In genomic region chr16:38347588-38347987, GRCm38 (mm10) we compare ENCODE assay signal across 9 mouse cellular contexts. TPM values are rescaled to one million over a fixed set of nuclear protein-coding genes. Genes with fewer than 3 reads are reported as not detected.
DNase-seq lines count a peak whose midpoint lies in the region; ATAC-seq and TF ChIP-seq lines count a peak whose summit lies in the region.
"Had no signal": no experiment of that assay in that cellular context is flagged by ENCODE, and none has a peak within 500 bp of the region (broad histone marks: within the 10 kb centered on the region; RNA-seq: fewer than 3 reads in every experiment).

No protein-coding gene starts in this region.

- no peak for TF ChIP-seq POLR2A in spleen, adult 2 months (IDR thresholded peaks at IDR 0.05; ENCODE audit: low read depth, low read length)

- TF ChIP-seq EP300 in stomach, postnatal 0 days (optimal IDR thresholded peaks at IDR 0.05) = no peak

- H3K27ac ChIP-seq in spleen, adult 2 months (ENCODE audit: insufficient read depth, low read length) = no peak overlapping the region
- no peak overlapping the region for H3K27ac ChIP-seq in forebrain, embryonic 13.5 days
- H3K27ac ChIP-seq in limb, embryonic 15.5 days = no peak overlapping the region
- H3K27ac ChIP-seq in stomach, postnatal 0 days (replicated peaks) = no peak overlapping the region

- no peak for TF ChIP-seq CTCF in spleen, adult 2 months (IDR thresholded peaks at IDR 0.05; ENCODE audit: extremely low read depth, insufficient read depth, insufficient read length, insufficient replicate concordance)
- TF ChIP-seq CTCF in stomach, postnatal 0 days (IDR thresholded peaks at IDR 0.05; ENCODE audit: low read depth) = no peak

- no peaks in the 10 kb centered on the region for H3K9me3 ChIP-seq in forebrain, embryonic 13.5 days (replicated peaks)
- H3K9me3 ChIP-seq in limb, embryonic 15.5 days = no peaks in the 10 kb centered on the region
- H3K9me3 ChIP-seq in stomach, postnatal 0 days (ENCODE audit: control insufficient read depth, low read length) = no peaks in the 10 kb centered on the region

- H3K27me3 ChIP-seq in spleen, adult 2 months (ENCODE audit: control insufficient read depth, insufficient read depth, low read length) = no peaks in the 10 kb centered on the region
- no peaks in the 10 kb centered on the region for H3K27me3 ChIP-seq in forebrain, embryonic 13.5 days
- H3K27me3 ChIP-seq in limb, embryonic 15.5 days = no peaks in the 10 kb centered on the region
- no peaks in the 10 kb centered on the region for H3K27me3 ChIP-seq in stomach, postnatal 0 days (ENCODE audit: control insufficient read depth, insufficient read depth, low read length)

- peak overlapping the region; percentile 90 for H3K9ac ChIP-seq in forebrain, embryonic 13.5 days
- no peak overlapping the region for H3K9ac ChIP-seq in limb, embryonic 15.5 days
- H3K9ac ChIP-seq in stomach, postnatal 0 days (ENCODE audit: low read length) = peak overlapping the region; percentile 90

- ATAC-seq in forebrain, embryonic 13.5 days = no peak
- no peak for ATAC-seq in limb, embryonic 15.5 days (ENCODE audit: insufficient number of reproducible peaks, low FRiP score, low TSS enrichment, low read depth)
- ATAC-seq in stomach, postnatal 0 days (ENCODE audit: low FRiP score, low TSS enrichment) = no peak
- ATAC-seq in megakaryocyte-erythroid progenitor cell, adult 5-6 weeks (replicated peaks; ENCODE audit: low FRiP score, low TSS enrichment, poor library complexity, severe bottlenecking) = no peak

- H3K4me2 ChIP-seq in forebrain, embryonic 13.5 days = peak overlapping the region; percentile 75
- H3K4me2 ChIP-seq in limb, embryonic 15.5 days = peak overlapping the region; percentile 51
- peak overlapping the region; percentile 72 for H3K4me2 ChIP-seq in stomach, postnatal 0 days (replicated peaks; ENCODE audit: low read depth)

- H3K4me3 ChIP-seq in spleen, adult 2 months (ENCODE audit: extremely low read depth, insufficient read depth, insufficient read length) = peak overlapping the region; percentile 100
- H3K4me3 ChIP-seq in forebrain, embryonic 13.5 days = peak overlapping the region; percentile 94
- H3K4me3 ChIP-seq in limb, embryonic 15.5 days = peak overlapping the region; percentile 86
- H3K4me3 ChIP-seq in stomach, postnatal 0 days (ENCODE audit: low read depth, low read length) = peak overlapping the region; percentile 83

- H3K4me1 ChIP-seq in spleen, adult 2 months (ENCODE audit: control insufficient read depth, insufficient read depth, insufficient read length) = peaks cover 6% of the 10 kb centered on the region; the same call in 1 of the 2 replicates
- peaks cover 10% of the 10 kb centered on the region for H3K4me1 ChIP-seq in forebrain, embryonic 13.5 days
- H3K4me1 ChIP-seq in limb, embryonic 15.5 days = peaks cover 4% of the 10 kb centered on the region
- no peaks in the 10 kb centered on the region for H3K4me1 ChIP-seq in stomach, postnatal 0 days (replicated peaks; ENCODE audit: control insufficient read depth, insufficient read depth)

- WGBS in spleen, adult 2 months = 55% methylated on average over 6 of the region's 6 CpGs
- WGBS in forebrain, embryonic 13.5 days = 63% methylated on average over 6 of the region's 6 CpGs
- WGBS in limb, embryonic 15.5 days = 62% methylated on average over 6 of the region's 6 CpGs
- WGBS in stomach, postnatal 0 days = 58% methylated on average over 6 of the region's 6 CpGs

- H3K36me3 ChIP-seq in spleen, adult 2 months (ENCODE audit: control insufficient read depth, insufficient read depth, low read length) = peaks cover 20% of the 10 kb centered on the region
- peaks cover 32% of the 10 kb centered on the region for H3K36me3 ChIP-seq in forebrain, embryonic 13.5 days (ENCODE audit: poor library complexity, severe bottlenecking)
- peaks cover 28% of the 10 kb centered on the region for H3K36me3 ChIP-seq in limb, embryonic 15.5 days
- H3K36me3 ChIP-seq in stomach, postnatal 0 days (ENCODE audit: control insufficient read depth, insufficient read depth, low read length) = peaks cover 4% of the 10 kb centered on the region; the same call in 1 of the 2 replicates

- DNase-seq in spleen, adult 2 months (ENCODE audit: low read depth in 1 of 2, low spot score in 2 of 2) = no peak
- no peak for DNase-seq in spleen, adult 18-20 months
- no peak for DNase-seq in stomach, postnatal 0 days (ENCODE audit: low spot score)
- no peak for DNase-seq in ovary, postnatal 36 days (ENCODE audit: low spot score)
- DNase-seq in testis, postnatal 10 days (ENCODE audit: low spot score) = no peak

RNA-seq across cellular contexts. Expression of gene Gm21987, which starts 0.7 kb away (rescaled TPM):
- not detected in 2 replicates for polyA plus RNA-seq in spleen, adult 2 months (2012; rRNA removed)
- polyA plus RNA-seq in forebrain, embryonic 13.5 days (2015; fragmentation: Nextera tagmentation; extraction: Ambion mirVana) = not detected in 2 replicates
- 0.55 TPM in 1 of 2 replicates, not detected in the other for polyA plus RNA-seq in limb, embryonic 15.5 days (2015; fragmentation: Nextera tagmentation; extraction: Ambion mirVana)
- not detected in 2 replicates for polyA plus RNA-seq in stomach, postnatal 0 days (2015; fragmentation: Nextera tagmentation; extraction: Ambion mirVana)
- not detected in 2 replicates for total RNA-seq in megakaryocyte-erythroid progenitor cell, adult 5-6 weeks (2014; fragmentation: Nextera tagmentation)
- total RNA-seq in megakaryocyte-erythroid progenitor cell, adult 5-6 weeks (2017) = not detected in 2 replicates
- polyA plus RNA-seq: large intestine, adult 2 months had no signal

RNA-seq across cellular contexts. Expression of gene Cox17, which starts 0.8 kb away (rescaled TPM):
- polyA plus RNA-seq in spleen, adult 2 months (2012; rRNA removed) = 26.6 and 42.2 TPM in 2 replicates
- polyA plus RNA-seq in forebrain, embryonic 13.5 days (2015; fragmentation: Nextera tagmentation; extraction: Ambion mirVana) = 129 and 147 TPM in 2 replicates
- 104 and 121 TPM in 2 replicates for polyA plus RNA-seq in limb, embryonic 15.5 days (2015; fragmentation: Nextera tagmentation; extraction: Ambion mirVana)
- polyA plus RNA-seq in stomach, postnatal 0 days (2015; fragmentation: Nextera tagmentation; extraction: Ambion mirVana) = 301 and 327 TPM in 2 replicates
- total RNA-seq in megakaryocyte-erythroid progenitor cell, adult 5-6 weeks (2014; fragmentation: Nextera tagmentation) = 228 and 369 TPM in 2 replicates
- total RNA-seq in megakaryocyte-erythroid progenitor cell, adult 5-6 weeks (2017) = 465 and 506 TPM in 2 replicates

RNA-seq across cellular contexts. Expression of gene Maats1, which starts 5.6 kb away (rescaled TPM):
- polyA plus RNA-seq in spleen, adult 2 months (2012; rRNA removed) = 0.04 TPM in 1 of 2 replicates, not detected in the other
- polyA plus RNA-seq in forebrain, embryonic 13.5 days (2015; fragmentation: Nextera tagmentation; extraction: Ambion mirVana) = 0.61 and 1.4 TPM in 2 replicates
- polyA plus RNA-seq in limb, embryonic 15.5 days (2015; fragmentation: Nextera tagmentation; extraction: Ambion mirVana) = 0.11 TPM in 1 of 2 replicates, not detected in the other
- polyA plus RNA-seq in stomach, postnatal 0 days (2015; fragmentation: Nextera tagmentation; extraction: Ambion mirVana) = 0.27 and 0.44 TPM in 2 replicates
- total RNA-seq in megakaryocyte-erythroid progenitor cell, adult 5-6 weeks (2014; fragmentation: Nextera tagmentation) = not detected in 2 replicates
- total RNA-seq in megakaryocyte-erythroid progenitor cell, adult 5-6 weeks (2017) = 0.04 and 0.66 TPM in 2 replicates

RNA-seq across cellular contexts. Expression of gene Popdc2, which starts 14.4 kb away (rescaled TPM):
- 3.3 and 4.8 TPM in 2 replicates for polyA plus RNA-seq in spleen, adult 2 months (2012; rRNA removed)
- 0.23 and 0.29 TPM in 2 replicates for polyA plus RNA-seq in forebrain, embryonic 13.5 days (2015; fragmentation: Nextera tagmentation; extraction: Ambion mirVana)
- polyA plus RNA-seq in limb, embryonic 15.5 days (2015; fragmentation: Nextera tagmentation; extraction: Ambion mirVana) = 3.2 and 8.5 TPM in 2 replicates
- 10.4 and 11.5 TPM in 2 replicates for polyA plus RNA-seq in stomach, postnatal 0 days (2015; fragmentation: Nextera tagmentation; extraction: Ambion mirVana)
- total RNA-seq in megakaryocyte-erythroid progenitor cell, adult 5-6 weeks (2014; fragmentation: Nextera tagmentation) = 10.0 and 10.1 TPM in 2 replicates
- total RNA-seq in megakaryocyte-erythroid progenitor cell, adult 5-6 weeks (2017) = 3.1 TPM in 1 of 2 replicates, not detected in the other

RNA-seq across cellular contexts. Expression of gene Nr1i2, which starts 53.0 kb away (rescaled TPM):
- polyA plus RNA-seq in spleen, adult 2 months (2012; rRNA removed) = not detected in 2 replicates
- polyA plus RNA-seq in forebrain, embryonic 13.5 days (2015; fragmentation: Nextera tagmentation; extraction: Ambion mirVana) = not detected in 2 replicates
- polyA plus RNA-seq in limb, embryonic 15.5 days (2015; fragmentation: Nextera tagmentation; extraction: Ambion mirVana) = not detected in 2 replicates
- polyA plus RNA-seq in stomach, postnatal 0 days (2015; fragmentation: Nextera tagmentation; extraction: Ambion mirVana) = 10.6 and 13.6 TPM in 2 replicates
- total RNA-seq in megakaryocyte-erythroid progenitor cell, adult 5-6 weeks (2014; fragmentation: Nextera tagmentation) = not detected in 2 replicates
- not detected in 2 replicates for total RNA-seq in megakaryocyte-erythroid progenitor cell, adult 5-6 weeks (2017)
